Mouse (Mus musculus) liver, embryonic 13.5 days (tissue): ENCODE measurements around the gene Slc25a26. TPM values are rescaled to one million over a fixed set of nuclear protein-coding genes. Genes with fewer than 3 reads are reported as not detected.

Experiments used
- ATAC-seq: fragments of 200-750 bp; cut with Nextera tagmentation; 2 replicates; pipeline ENCODE4 v1.8.0; 2017; ENCODE audit warnings: low read depth, mild to moderate bottlenecking, moderate number of reproducible peaks, moderate library complexity
- DNase-seq: peaks from one replicate; pipeline ENCODE4 v3.0.0; 2022
- H3K27ac ChIP-seq: fragments of 300-500 bp; sonication (generic); 2 replicates; pipeline ENCODE4 v1.5.1; 2015; ENCODE audit warnings: moderate library complexity, mild to moderate bottlenecking, inconsistent platforms
- H3K27me3 ChIP-seq: fragments of 300-500 bp; sonication (generic); 2 replicates; pipeline ENCODE4 v1.6.1; 2015; ENCODE audit warnings: mild to moderate bottlenecking, inconsistent platforms
- H3K36me3 ChIP-seq: fragments of 300-500 bp; sonication (generic); 2 replicates; pipeline ENCODE4 v1.6.1; 2015; ENCODE audit warnings: mild to moderate bottlenecking, inconsistent platforms
- H3K4me1 ChIP-seq: fragments of 300-500 bp; sonication (generic); replicated peaks from 2 replicates; pipeline ENCODE4 v1.6.1; 2015; ENCODE audit warnings: inconsistent platforms
- H3K4me2 ChIP-seq: fragments of 300-500 bp; sonication (generic); 2 replicates; pipeline ENCODE4 v1.6.1; 2015; ENCODE audit warnings: inconsistent platforms, mild to moderate bottlenecking, moderate library complexity
- H3K4me3 ChIP-seq: fragments of 300-500 bp; sonication (generic); replicated peaks from 2 replicates; pipeline ENCODE4 v1.5.1; 2015; ENCODE audit warnings: mild to moderate bottlenecking, inconsistent platforms
- H3K9ac ChIP-seq: fragments of 300-500 bp; sonication (generic); 2 replicates; pipeline ENCODE4 v1.6.1; 2015; ENCODE audit warnings: mild to moderate bottlenecking, inconsistent platforms
- H3K9me3 ChIP-seq: fragments of 300-500 bp; sonication (generic); replicated peaks from 2 replicates; pipeline ENCODE4 v1.6.1; 2016; ENCODE audit warnings: inconsistent platforms
- WGBS: fragments of 180-500 bp; shearing (Covaris S2); methylation state at CpG from one replicate; pipeline ENCODE4 v1.1.7; 2015; ENCODE audit not compliant: insufficient replicate concordance; 5-methylcytosine and 5-hydroxymethylcytosine counted together
- polyA plus RNA-seq: library from polyadenylated mRNA; unstranded; fragments of >200 nt; fragmentation: Nextera tagmentation; extraction: Ambion mirVana; gene quantifications from 2 replicates; pipeline ENCODE4 v1.2.1, GENCODE M21; 2015

Slc25a26 gene
- 3.5 and 3.9 TPM in 2 replicates for polyA plus RNA-seq

DNA sequence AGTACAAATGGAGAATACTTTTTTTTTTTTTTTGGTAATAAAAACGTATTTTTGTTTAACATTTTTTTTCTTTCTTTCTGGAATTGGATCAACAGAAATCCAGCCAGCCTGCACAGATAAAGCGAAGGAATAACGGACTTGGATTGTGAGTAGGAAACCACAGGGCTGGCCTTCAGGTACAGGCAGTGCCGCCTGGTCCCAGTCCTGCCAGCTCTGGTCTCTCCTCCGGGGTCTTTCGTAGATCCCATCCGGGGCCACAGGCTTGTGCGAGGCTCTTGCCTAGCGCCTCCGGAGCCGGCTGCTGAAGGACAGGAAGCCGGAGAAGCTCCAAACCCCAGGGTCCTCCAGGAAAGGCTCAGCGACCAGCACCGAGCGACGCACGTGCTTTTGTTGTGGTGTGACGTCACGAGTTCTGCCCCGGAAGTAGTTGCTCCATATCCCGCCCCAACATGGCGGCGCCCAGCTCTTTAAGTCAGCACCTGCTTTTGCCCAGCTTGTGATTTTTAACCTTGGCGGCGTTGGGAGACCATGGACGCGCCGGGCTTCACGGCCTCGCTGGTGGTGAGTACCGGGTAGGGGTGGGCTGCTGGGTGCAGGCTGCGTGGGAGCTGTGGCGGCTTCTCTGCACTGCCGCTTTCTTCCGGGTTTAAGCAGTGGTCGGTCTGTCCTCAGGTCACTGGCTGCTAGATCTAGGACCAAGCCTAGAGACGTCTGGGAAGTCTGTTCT, at the start of gene Slc25a26:
Slc25a26 (plus strand) TSS at position 435 of the 727 bp plus-strand sequence.
- Histone ChIP-seq H3K4me1 (peaks cover 16% of the 10 kb centered on the region), H3K4me2 (peak within 1 kb of the TSS; percentile 82), H3K9me3 (no peaks in the 10 kb centered on the region), H3K4me3 (peak within 1 kb of the TSS; percentile 78), H3K9ac (peak within 1 kb of the TSS; percentile 65), H3K27me3 (no peaks in the 10 kb centered on the region), H3K36me3 (no peaks in the 10 kb centered on the region), H3K27ac (no peak within 1 kb of the TSS)
- DNase-seq (peak; percentile 73), ATAC-seq (peak; percentile 90)
- WGBS = under 1% methylated on average over 37 of the region's 37 CpGs

DNA sequence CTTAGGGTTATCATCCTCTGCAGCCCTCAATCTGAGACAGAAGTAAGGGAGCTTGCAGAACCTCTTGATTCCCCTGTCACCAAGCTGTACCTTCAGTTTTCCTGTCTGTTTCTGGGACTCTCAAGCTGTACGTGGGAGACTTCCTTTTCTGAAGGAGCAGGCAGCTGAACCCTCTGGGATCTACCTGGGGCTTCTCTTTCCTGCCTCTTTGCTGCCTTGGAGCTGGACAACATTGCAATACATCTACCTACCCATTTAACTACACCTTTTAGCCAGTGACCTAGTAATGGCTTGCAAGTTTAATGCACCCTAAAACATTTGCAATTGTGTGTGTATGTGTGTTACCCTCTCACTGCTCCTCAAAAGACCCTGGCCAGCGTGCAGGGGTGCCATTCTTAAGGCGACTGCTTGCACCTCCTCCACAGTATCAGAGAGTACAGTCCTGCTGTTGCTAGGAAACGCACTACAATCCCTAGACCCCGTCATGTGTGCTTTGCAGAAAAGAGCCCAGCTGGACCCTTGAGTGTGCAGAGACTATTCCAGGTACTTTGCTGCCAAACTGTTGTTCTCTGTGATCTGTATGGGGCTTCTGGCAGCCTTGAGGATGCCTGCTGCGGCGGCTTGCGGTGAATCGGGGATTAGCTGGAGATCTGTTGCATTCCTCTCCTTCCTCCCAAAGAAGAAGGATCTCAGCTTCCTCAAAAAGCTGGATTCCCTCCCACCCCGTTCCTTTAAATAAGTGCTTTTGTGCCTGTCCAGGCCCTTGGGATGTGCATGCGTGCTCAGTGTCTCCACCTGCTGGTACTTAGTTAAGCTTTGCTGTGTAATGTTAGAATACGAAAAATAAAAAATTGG, 35.9 kb upstream of the Slc25a26 start:
- no peak for DNase-seq
- WGBS = 19% methylated on average over 12 of the region's 12 CpGs
- Histone ChIP-seq H3K9me3 (no peaks in the 10 kb centered on the region), H3K4me1 (no peaks in the 10 kb centered on the region), H3K4me2 (no peak overlapping the region), H3K27ac (no peak overlapping the region), H3K27me3 (no peaks in the 10 kb centered on the region), H3K4me3 (no peak overlapping the region), H3K36me3 (no peaks in the 10 kb centered on the region), H3K9ac (no peak overlapping the region)
- no peak for ATAC-seq

DNA sequence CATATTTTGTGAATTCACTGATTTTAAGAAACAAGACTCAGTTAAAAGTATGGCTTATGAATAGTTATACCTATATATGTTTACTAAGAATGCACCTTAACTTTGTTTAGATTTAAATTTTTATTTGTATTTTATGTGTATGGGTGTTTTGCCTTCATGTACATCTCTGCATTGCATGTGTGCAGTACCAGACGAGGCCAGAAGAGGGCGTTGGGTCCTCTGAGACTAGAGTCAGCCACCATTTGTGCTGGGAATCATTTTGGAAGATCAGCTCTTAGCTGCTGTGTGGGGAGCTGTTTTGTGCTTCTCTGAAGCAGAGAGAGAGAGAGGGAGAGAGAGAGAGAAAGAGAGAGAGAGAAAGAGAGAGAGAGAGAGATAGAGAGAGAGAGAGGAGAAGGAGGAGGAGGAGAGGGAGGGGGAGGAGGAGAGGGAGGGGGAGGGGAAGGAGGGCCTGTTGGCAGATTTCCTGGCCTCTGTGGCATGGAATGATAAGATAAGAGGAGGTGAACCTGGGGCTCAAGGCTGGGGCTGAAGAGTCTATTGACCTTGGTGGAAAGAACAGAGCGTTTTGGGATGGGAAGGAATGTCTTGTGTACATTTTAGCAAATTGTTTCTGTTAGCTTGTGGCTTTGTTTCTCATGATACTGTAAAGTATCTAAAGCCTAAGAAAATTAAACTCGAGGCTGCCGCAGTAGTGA, 33.5 kb upstream of the Slc25a26 start:
- no peaks in the 10 kb centered on the region for H3K4me1 ChIP-seq
- no peak overlapping the region for H3K4me3 ChIP-seq
- H3K9me3 ChIP-seq = no peaks in the 10 kb centered on the region
- H3K4me2 ChIP-seq = no peak overlapping the region
- no peaks in the 10 kb centered on the region for H3K27me3 ChIP-seq
- H3K9ac ChIP-seq = no peak overlapping the region
- ATAC-seq (no peak), DNase-seq (peak; percentile 5)
- no peak overlapping the region for H3K27ac ChIP-seq
- no peaks in the 10 kb centered on the region for H3K36me3 ChIP-seq
- 16% methylated on average over 5 of the region's 5 CpGs for WGBS

DNA sequence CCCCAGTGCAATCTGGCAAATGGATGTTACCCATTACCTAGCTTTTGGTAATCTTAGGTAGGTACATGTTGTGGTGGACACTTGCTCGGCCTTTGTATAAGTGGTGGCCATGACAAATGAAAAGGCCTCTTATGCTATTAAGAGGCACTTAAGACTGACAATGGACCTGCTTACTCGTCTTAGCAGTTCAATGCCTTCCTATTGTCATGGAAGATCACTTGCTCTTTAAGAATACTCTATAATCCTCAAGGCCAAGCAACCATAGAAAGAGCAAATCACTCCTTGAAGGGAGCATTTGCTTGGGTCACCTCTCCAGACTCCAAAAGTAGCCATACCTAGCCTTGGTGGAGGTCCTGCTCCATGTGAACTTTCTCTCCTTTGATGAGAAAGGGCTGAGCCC, 7.4 kb upstream of the Slc25a26 start:
- no peak overlapping the region for H3K9ac ChIP-seq
- H3K4me1 ChIP-seq = no peaks in the 10 kb centered on the region
- no peaks in the 10 kb centered on the region for H3K36me3 ChIP-seq
- H3K27ac ChIP-seq = no peak overlapping the region
- H3K4me2 ChIP-seq = no peak overlapping the region
- no peak overlapping the region for H3K4me3 ChIP-seq
- 48% methylated on average over 2 of the region's 2 CpGs for WGBS
- DNase-seq = no peak
- ATAC-seq = no peak
- H3K27me3 ChIP-seq = no peaks in the 10 kb centered on the region
- no peaks in the 10 kb centered on the region for H3K9me3 ChIP-seq

DNA sequence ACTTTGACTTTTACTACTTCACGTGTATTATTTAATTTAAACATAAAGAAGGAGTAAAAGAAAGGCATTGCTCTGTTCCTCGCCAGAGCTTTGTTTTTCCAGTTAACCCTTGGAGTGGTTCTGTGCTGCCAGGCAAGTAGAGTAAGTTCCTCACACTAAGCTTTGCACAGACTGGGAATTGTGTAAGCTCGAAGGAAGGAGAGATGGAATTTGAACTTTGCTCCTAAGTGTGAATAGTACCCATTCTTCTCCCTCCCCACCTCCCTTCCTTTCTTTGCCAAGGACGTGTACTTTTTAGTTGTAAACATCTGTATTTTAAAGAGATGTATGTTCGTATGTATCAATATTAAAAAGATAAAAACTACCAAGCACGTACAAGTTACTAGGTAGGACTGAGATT, 3.8 kb downstream of the Slc25a26 start:
- DNase-seq (no peak), ATAC-seq (no peak)
- Histone ChIP-seq H3K4me1 (peaks cover 16% of the 10 kb centered on the region), H3K4me2 (no peak overlapping the region), H3K9me3 (no peaks in the 10 kb centered on the region), H3K27me3 (no peaks in the 10 kb centered on the region), H3K9ac (no peak overlapping the region), H3K27ac (no peak overlapping the region), H3K36me3 (no peaks in the 10 kb centered on the region), H3K4me3 (no peak overlapping the region)
- WGBS = 61% methylated on average over 6 of the region's 6 CpGs

- Histone ChIP-seq H3K4me1 (no peaks in the 10 kb centered on the region), H3K27me3 (no peaks in the 10 kb centered on the region), H3K27ac (no peak overlapping the region), H3K36me3 (no peaks in the 10 kb centered on the region), H3K4me2 (no peak overlapping the region), H3K9ac (no peak overlapping the region), H3K9me3 (no peaks in the 10 kb centered on the region), H3K4me3 (no peak overlapping the region)
- WGBS = 85% methylated on average over 6 of the region's 6 CpGs
- no peak for ATAC-seq
- no peak for DNase-seq
These were observed 7.8 kb downstream of the Slc25a26 start for GRCm38 (mm10) chr6:94507921-94508320.

DNA sequence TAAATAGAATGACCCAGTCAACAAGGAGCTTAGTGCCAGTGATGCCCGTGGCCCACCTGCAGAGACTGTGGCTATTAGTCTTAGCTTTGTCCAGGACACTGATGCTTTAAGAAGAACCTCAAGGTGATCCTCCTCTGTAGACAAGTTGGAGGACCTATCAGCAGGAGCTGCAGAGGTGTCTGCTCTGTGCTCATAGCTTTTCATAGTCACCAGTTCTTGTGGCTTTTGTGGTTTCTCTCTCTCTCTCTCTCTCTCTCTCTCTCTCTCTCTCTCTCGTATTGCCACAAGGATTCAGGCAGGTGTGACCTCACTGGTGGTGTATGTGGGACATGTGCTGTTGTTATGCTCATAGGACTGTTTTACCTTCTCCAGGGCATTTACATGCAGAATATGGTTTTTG, 8.7 kb downstream of the Slc25a26 start:
- Histone ChIP-seq H3K27me3 (no peaks in the 10 kb centered on the region), H3K27ac (no peak overlapping the region), H3K36me3 (no peaks in the 10 kb centered on the region), H3K4me2 (no peak overlapping the region), H3K4me3 (no peak overlapping the region), H3K4me1 (no peaks in the 10 kb centered on the region), H3K9me3 (no peaks in the 10 kb centered on the region), H3K9ac (no peak overlapping the region)
- WGBS = 35% methylated on average over 2 of the region's 2 CpGs
- DNase-seq (no peak), ATAC-seq (no peak)

DNA sequence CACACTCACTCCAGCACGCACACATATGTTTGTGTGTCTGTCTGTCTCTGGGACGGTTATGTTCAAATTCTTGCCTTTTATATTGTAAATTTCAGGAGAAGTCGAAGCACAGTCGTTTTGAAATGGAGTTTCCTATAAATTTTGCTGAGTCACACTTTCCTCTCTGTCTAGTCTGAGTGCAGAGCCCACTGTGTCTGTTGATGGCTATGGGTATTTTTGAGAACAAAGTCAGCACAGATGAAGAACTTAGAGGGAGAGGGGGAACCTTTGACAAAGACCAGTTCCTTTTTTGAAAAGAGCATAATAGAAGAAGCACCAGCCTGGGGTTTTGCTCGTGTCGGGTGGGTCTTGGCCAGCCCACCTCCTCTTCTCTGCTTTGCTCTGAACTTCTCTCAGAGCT, 9.1 kb downstream of the Slc25a26 start:
- H3K4me3 ChIP-seq = no peak overlapping the region
- WGBS = 37% methylated on average over 6 of the region's 6 CpGs
- H3K36me3 ChIP-seq = no peaks in the 10 kb centered on the region
- H3K9me3 ChIP-seq = no peaks in the 10 kb centered on the region
- no peaks in the 10 kb centered on the region for H3K27me3 ChIP-seq
- H3K9ac ChIP-seq = no peak overlapping the region
- H3K4me1 ChIP-seq = no peaks in the 10 kb centered on the region
- DNase-seq (no peak), ATAC-seq (no peak)
- H3K4me2 ChIP-seq = no peak overlapping the region
- no peak overlapping the region; the same call in 1 of the 2 replicates for H3K27ac ChIP-seq

GRCm38 (mm10) chr6:94518171-94518570, 18.0 kb downstream of the Slc25a26 start:
- Histone ChIP-seq H3K36me3 (no peaks in the 10 kb centered on the region), H3K27me3 (no peaks in the 10 kb centered on the region), H3K9me3 (no peaks in the 10 kb centered on the region), H3K9ac (no peak overlapping the region), H3K4me1 (no peaks in the 10 kb centered on the region), H3K4me3 (no peak overlapping the region), H3K27ac (no peak overlapping the region), H3K4me2 (no peak overlapping the region)
- DNase-seq (no peak), ATAC-seq (no peak)
- WGBS = 79% methylated on average over 6 of the region's 6 CpGs

DNA sequence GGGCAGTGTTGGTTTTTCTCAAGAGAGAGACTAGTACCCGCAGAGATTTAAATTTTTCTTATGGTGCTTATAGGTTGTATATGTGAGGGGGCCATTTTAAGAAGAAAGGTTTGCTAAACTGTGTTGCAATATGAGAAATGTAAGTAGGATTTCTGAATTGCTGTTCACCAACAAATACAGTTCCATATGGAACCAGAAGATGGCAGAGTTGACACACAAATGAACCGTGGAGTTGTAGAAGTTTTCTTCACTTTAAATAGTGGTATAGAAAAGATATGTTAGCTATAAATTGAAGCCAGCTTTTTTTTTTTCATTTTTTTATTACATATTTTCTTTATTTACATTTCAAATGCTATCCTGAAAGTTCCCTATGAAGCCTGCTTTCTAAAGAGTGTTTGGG, 24.2 kb downstream of the Slc25a26 start:
- WGBS = 29% methylated on average over 2 of the region's 2 CpGs
- ATAC-seq = no peak
- Histone ChIP-seq H3K9me3 (no peaks in the 10 kb centered on the region), H3K36me3 (no peaks in the 10 kb centered on the region), H3K27ac (no peak overlapping the region), H3K4me2 (no peak overlapping the region), H3K9ac (no peak overlapping the region), H3K27me3 (no peaks in the 10 kb centered on the region), H3K4me1 (no peaks in the 10 kb centered on the region), H3K4me3 (no peak overlapping the region)
- no peak for DNase-seq

GRCm38 (mm10) chr6:94530756-94531155, 30.6 kb downstream of the Slc25a26 start:
- Histone ChIP-seq H3K4me1 (no peaks in the 10 kb centered on the region), H3K4me3 (no peak overlapping the region), H3K4me2 (no peak overlapping the region), H3K27ac (no peak overlapping the region), H3K9me3 (no peaks in the 10 kb centered on the region), H3K9ac (no peak overlapping the region), H3K36me3 (no peaks in the 10 kb centered on the region), H3K27me3 (no peaks in the 10 kb centered on the region)
- ATAC-seq (no peak), DNase-seq (no peak)
- WGBS = 69% methylated on average over 7 of the region's 7 CpGs
